In the genomic region with DNA sequence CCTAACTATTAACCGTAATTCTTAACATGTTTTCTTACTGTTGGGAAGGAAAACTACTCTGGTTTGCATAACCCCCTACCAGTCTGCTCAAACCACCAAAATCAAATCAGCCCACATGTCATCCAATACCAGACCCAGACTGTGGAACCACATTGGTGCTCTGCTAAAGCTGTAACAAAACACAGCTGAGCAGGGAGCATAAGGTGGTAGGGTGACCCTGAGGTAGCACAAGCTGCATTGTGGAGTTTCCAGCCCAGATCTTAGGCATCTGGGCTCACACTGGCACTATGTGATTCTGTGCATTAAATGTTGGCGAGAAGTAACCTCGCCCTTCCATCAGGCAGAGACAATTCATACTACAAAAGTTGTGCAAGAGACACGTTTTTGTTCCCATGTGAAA, we compare ENCODE assay signal across 24 mouse cellular contexts. TPM values are rescaled to one million over a fixed set of nuclear protein-coding genes. Genes with fewer than 3 reads are reported as not detected.
DNase-seq lines count a peak whose midpoint lies in the region; ATAC-seq and TF ChIP-seq lines count a peak whose summit lies in the region.
"Had no signal": no experiment of that assay in that cellular context is flagged by ENCODE, and none has a peak within 500 bp of the region (broad histone marks: within the 10 kb centered on the region; RNA-seq: fewer than 3 reads in every experiment).

No protein-coding gene starts in this region.

- no peak overlapping the region for H3K4me3 ChIP-seq in kidney, postnatal 0 days (replicated peaks; ENCODE audit: low read depth, low read length)
- no peak overlapping the region for H3K4me3 ChIP-seq in embryonic facial prominence, embryonic 13.5 days
- no peak overlapping the region for H3K4me3 ChIP-seq in intestine, embryonic 16.5 days (ENCODE audit: low read length)
- H3K4me3 ChIP-seq: midbrain, embryonic 10.5 days; neural tube, embryonic 12.5 days had no signal

- no peak overlapping the region for H3K4me2 ChIP-seq in kidney, postnatal 0 days (ENCODE audit: low read length)
- peak overlapping the region; percentile 50 for H3K4me2 ChIP-seq in embryonic facial prominence, embryonic 13.5 days
- H3K4me2 ChIP-seq in intestine, embryonic 16.5 days (ENCODE audit: low read depth, low read length): no peak overlapping the region
- H3K4me2 ChIP-seq: neural tube, embryonic 12.5 days had no signal

- H3K9ac ChIP-seq in kidney, postnatal 0 days (ENCODE audit: low read depth, low read length): no peak overlapping the region
- no peak overlapping the region for H3K9ac ChIP-seq in embryonic facial prominence, embryonic 13.5 days
- no peak overlapping the region for H3K9ac ChIP-seq in intestine, embryonic 16.5 days (ENCODE audit: low read depth, low read length)
- H3K9ac ChIP-seq: forebrain, postnatal 0 days; heart, embryonic 12.5 days; liver, embryonic 14.5 days; lung, embryonic 15.5 days; neural tube, embryonic 12.5 days had no signal

- no peaks in the 10 kb centered on the region for H3K9me3 ChIP-seq in kidney, postnatal 0 days (replicated peaks; ENCODE audit: low read length)
- no peaks in the 10 kb centered on the region for H3K9me3 ChIP-seq in embryonic facial prominence, embryonic 13.5 days
- no peaks in the 10 kb centered on the region for H3K9me3 ChIP-seq in intestine, embryonic 16.5 days (ENCODE audit: control insufficient read depth, low read length)
- H3K9me3 ChIP-seq: heart, embryonic 12.5 days; lung, embryonic 15.5 days; midbrain, embryonic 10.5 days; neural tube, embryonic 12.5 days had no signal

- 46% methylated on average over 4 of the region's 4 CpGs for WGBS in kidney, postnatal 0 days
- 41% methylated on average over 4 of the region's 4 CpGs for WGBS in embryonic facial prominence, embryonic 13.5 days
- 65% methylated on average over 4 of the region's 4 CpGs for WGBS in intestine, embryonic 16.5 days

- H3K27me3 ChIP-seq in kidney, postnatal 0 days (ENCODE audit: insufficient read depth, low read length): no peaks in the 10 kb centered on the region
- no peaks in the 10 kb centered on the region for H3K27me3 ChIP-seq in embryonic facial prominence, embryonic 13.5 days
- H3K27me3 ChIP-seq in intestine, embryonic 16.5 days (replicated peaks; ENCODE audit: control insufficient read depth, insufficient read depth, low read length): peaks cover 4% of the 10 kb centered on the region; the same call in 1 of the 2 replicates
- H3K27me3 ChIP-seq: heart, embryonic 12.5 days; lung, embryonic 15.5 days; neural tube, embryonic 12.5 days had no signal

- no peaks in the 10 kb centered on the region for H3K4me1 ChIP-seq in kidney, postnatal 0 days (replicated peaks; ENCODE audit: insufficient read depth, low read length)
- peaks cover 15% of the 10 kb centered on the region for H3K4me1 ChIP-seq in embryonic facial prominence, embryonic 13.5 days
- peaks cover 8% of the 10 kb centered on the region; the same call in 1 of the 2 replicates for H3K4me1 ChIP-seq in intestine, embryonic 16.5 days (ENCODE audit: control insufficient read depth, insufficient read depth, low read length)
- H3K4me1 ChIP-seq: heart, embryonic 12.5 days had no signal

- H3K36me3 ChIP-seq in kidney, postnatal 0 days (ENCODE audit: insufficient read depth, low read length): no peaks in the 10 kb centered on the region
- no peaks in the 10 kb centered on the region for H3K36me3 ChIP-seq in embryonic facial prominence, embryonic 13.5 days
- no peaks in the 10 kb centered on the region for H3K36me3 ChIP-seq in intestine, embryonic 16.5 days (ENCODE audit: control insufficient read depth, insufficient read depth, low read length)
- H3K36me3 ChIP-seq: heart, embryonic 12.5 days; lung, embryonic 15.5 days; midbrain, embryonic 10.5 days; neural tube, embryonic 12.5 days had no signal

- TF ChIP-seq CTCF in kidney, postnatal 0 days (IDR thresholded peaks at IDR 0.05; ENCODE audit: low read depth): no peak

- DNase-seq in kidney, postnatal 0 days (ENCODE audit: low spot score): peak; percentile 66
- no peak for DNase-seq in kidney, adult 11 months
- no peak for DNase-seq in retina, postnatal 1 day
- no peak for DNase-seq in frontal cortex, postnatal 36 days (ENCODE audit: low spot score in 2 of 2)
- DNase-seq: cerebellum, adult 9-10 months; gastrocnemius, adult 2 months; heart, postnatal 36 days; kidney, postnatal 25 days; left cerebral cortex, postnatal 4 days; lung, postnatal 4 days; right cerebral cortex, adult 18-20 months; thymus, postnatal 14 days had no signal

- H3K27ac ChIP-seq in kidney, postnatal 0 days: no peak overlapping the region
- peak overlapping the region; percentile 34; the same call in 1 of the 2 replicates for H3K27ac ChIP-seq in embryonic facial prominence, embryonic 13.5 days
- H3K27ac ChIP-seq in intestine, embryonic 16.5 days (ENCODE audit: low read length): no peak overlapping the region
- H3K27ac ChIP-seq: gastrocnemius, adult 2 months; liver, embryonic 14.5 days; lung, embryonic 15.5 days; midbrain, embryonic 10.5 days; neural tube, embryonic 12.5 days; stomach, postnatal 0 days had no signal

- 0 out of 2 replicates have a peak, but pooled peaks have one; percentile 29 for ATAC-seq in kidney, postnatal 0 days (replicated peaks; ENCODE audit: low FRiP score, low read depth)
- no peak for ATAC-seq in embryonic facial prominence, embryonic 13.5 days (ENCODE audit: insufficient number of reproducible peaks, insufficient read depth, low FRiP score, low TSS enrichment, low read depth)
- ATAC-seq in intestine, embryonic 16.5 days: peak; percentile 64
- ATAC-seq in monocyte, adult 5-6 weeks (replicated peaks; ENCODE audit: insufficient number of reproducible peaks, low FRiP score, low TSS enrichment, poor library complexity, severe bottlenecking): no peak
- ATAC-seq: forebrain, postnatal 0 days; hindbrain, embryonic 16.5 days had no signal

RNA-seq across cellular contexts. Expression of gene Kcnk2, which starts 1.1 kb away (rescaled TPM):
- polyA plus RNA-seq in kidney, postnatal 0 days (2015; fragmentation: Nextera tagmentation; extraction: Ambion mirVana): 2.3 and 2.8 TPM in 2 replicates
- polyA plus RNA-seq in embryonic facial prominence, embryonic 13.5 days (2015; fragmentation: Nextera tagmentation; extraction: Ambion mirVana): 9.3 and 9.5 TPM in 2 replicates
- polyA plus RNA-seq in intestine, embryonic 16.5 days (2015; fragmentation: Nextera tagmentation; extraction: Ambion mirVana): 2.3 and 2.4 TPM in 2 replicates
- not detected in 3 replicates for total RNA-seq in monocyte, adult 5-6 weeks (2017)
- total RNA-seq: granulocyte monocyte progenitor cell, adult 5-6 weeks had no signal

Comparison
In these comparisons a context has a peak if more than half of its experiments do, and no peak if none do; other contexts are left out.
1. ATAC-seq: peak in kidney, postnatal 0 days (single experiment) and intestine, embryonic 16.5 days (single experiment); none in embryonic facial prominence, embryonic 13.5 days (single experiment) and monocyte, adult 5-6 weeks (single experiment).